Mouse (Mus musculus) neural tube, embryonic 14.5 days (tissue): Measurements from ENCODE around the gene Dnajb13. TPM values are rescaled to one million over a fixed set of nuclear protein-coding genes. Genes with fewer than 3 reads are reported as not detected.

Experiments used
- ATAC-seq: fragments of 200-750 bp; cut with Nextera tagmentation; 2 replicates; pipeline ENCODE4 v1.8.0; 2017; ENCODE audit warnings: low read depth, mild to moderate bottlenecking, moderate TSS enrichment, moderate library complexity
- H3K27ac ChIP-seq: fragments of 300-500 bp; sonication (generic); 2 replicates; pipeline ENCODE4 v1.5.1; 2014; ENCODE audit warnings: low read depth, mild to moderate bottlenecking, control low read depth, low read length, moderate library complexity, mixed read lengths
- H3K27me3 ChIP-seq: fragments of 300-500 bp; sonication (generic); 2 replicates; pipeline ENCODE4 v1.6.1; 2014; ENCODE audit warnings: low read length; ENCODE audit not compliant: control insufficient read depth, insufficient read depth
- H3K36me3 ChIP-seq: fragments of 300-500 bp; sonication (generic); 2 replicates; pipeline ENCODE4 v1.6.1; 2014; ENCODE audit warnings: low read length, mixed read lengths; ENCODE audit not compliant: control insufficient read depth, insufficient read depth
- H3K4me1 ChIP-seq: fragments of 300-500 bp; sonication (generic); 2 replicates; pipeline ENCODE4 v1.6.1; 2014; ENCODE audit warnings: low read length; ENCODE audit not compliant: control insufficient read depth, insufficient read depth
- H3K4me2 ChIP-seq: fragments of 300-500 bp; sonication (generic); 2 replicates; pipeline ENCODE4 v1.6.1; 2014; ENCODE audit warnings: mild to moderate bottlenecking, low read depth, low read length, control low read depth
- H3K4me3 ChIP-seq: fragments of 300-500 bp; sonication (generic); 2 replicates; pipeline ENCODE4 v1.5.1; 2014; ENCODE audit warnings: low read depth, low read length, control low read depth, mixed read lengths
- H3K9ac ChIP-seq: fragments of 300-500 bp; sonication (generic); replicated peaks from 2 replicates; pipeline ENCODE4 v1.6.1; 2014; ENCODE audit warnings: low read depth, mild to moderate bottlenecking, control low read depth, low read length, mixed read lengths
- H3K9me3 ChIP-seq: fragments of 300-500 bp; sonication (generic); 2 replicates; pipeline ENCODE4 v1.6.1; 2016; ENCODE audit warnings: low read length; ENCODE audit not compliant: control insufficient read depth
- WGBS: fragments of 180-500 bp; shearing (Covaris S2); extraction: QIAGEN DNeasy Blood & Tissue Kit; methylation state at CpG from one replicate; pipeline ENCODE4 v1.1.7; 2014; 5-methylcytosine and 5-hydroxymethylcytosine counted together
- polyA plus RNA-seq: library from polyadenylated mRNA; unstranded; fragments of >200 nt; fragmentation: Nextera tagmentation; extraction: Ambion mirVana; gene quantifications from 2 replicates; pipeline ENCODE4 v1.2.1, GENCODE M21; 2014

Gene Dnajb13
- polyA plus RNA-seq, 1 experiment from 2014 or later, result 4.2 TPM

DNA sequence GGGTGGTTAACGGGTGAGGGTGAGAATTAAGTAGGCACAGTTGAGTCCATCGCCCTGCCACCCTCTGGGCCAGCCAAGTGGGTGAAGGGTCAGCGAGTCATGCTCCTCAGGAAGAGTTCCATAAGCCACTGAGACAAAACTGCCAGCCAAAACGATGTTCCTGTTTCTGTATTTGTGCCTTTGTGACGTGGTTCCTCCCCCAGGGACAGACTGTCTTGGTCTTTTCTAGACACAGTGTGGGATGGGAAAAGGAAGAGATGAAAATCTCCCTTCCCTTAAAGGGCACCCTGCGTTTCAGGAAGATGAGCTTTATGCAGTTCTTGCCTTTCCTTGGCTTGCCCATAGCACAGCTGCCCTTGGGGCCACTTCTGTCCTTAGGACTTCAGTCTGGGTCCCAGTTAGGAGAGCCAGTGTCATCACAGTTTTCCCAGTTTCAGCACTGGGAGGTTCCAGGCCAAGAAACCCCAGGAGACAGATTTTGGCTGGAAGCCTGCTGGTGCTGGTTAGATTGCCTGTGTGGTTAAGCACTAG, 53.1 kb downstream of the Dnajb13 start:
- ATAC-seq, result no peak
- Histone ChIP-seq H3K9ac (no peak overlapping the region), H3K9me3 (no peaks in the 10 kb centered on the region), H3K4me1 (no peaks in the 10 kb centered on the region), H3K36me3 (peaks cover 21% of the 10 kb centered on the region), H3K27me3 (no peaks in the 10 kb centered on the region), H3K27ac (no peak overlapping the region), H3K4me2 (no peak overlapping the region), H3K4me3 (no peak overlapping the region)
- 85% methylated on average over 6 of the region's 6 CpGs for WGBS

DNA sequence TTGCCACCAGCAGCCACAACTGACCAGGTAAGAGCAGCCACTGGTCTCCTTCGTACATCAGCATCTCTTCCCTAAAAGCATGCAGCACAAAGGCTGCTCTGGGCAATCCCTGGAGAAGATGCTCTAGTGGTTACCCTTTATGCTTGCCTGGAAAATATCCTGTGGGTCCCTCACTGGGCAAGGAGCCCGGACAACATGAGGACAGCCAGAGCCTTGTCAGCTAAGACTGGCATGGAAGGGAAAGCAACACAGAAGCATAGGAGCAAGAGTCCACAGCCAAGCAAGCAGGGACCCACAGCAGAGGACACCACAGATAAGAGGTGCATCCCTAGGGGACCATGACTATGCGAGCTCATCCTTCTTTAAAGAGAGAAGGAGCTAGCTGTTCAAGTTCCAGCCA, 54.9 kb downstream of the Dnajb13 start:
- H3K4me2 ChIP-seq, result no peak overlapping the region
- H3K9me3 ChIP-seq, result no peaks in the 10 kb centered on the region
- H3K27ac ChIP-seq, result no peak overlapping the region
- no peaks in the 10 kb centered on the region for H3K27me3 ChIP-seq
- no peak overlapping the region for H3K9ac ChIP-seq
- H3K4me3 ChIP-seq, result no peak overlapping the region
- no peaks in the 10 kb centered on the region for H3K4me1 ChIP-seq
- ATAC-seq, result no peak
- peaks cover 35% of the 10 kb centered on the region for H3K36me3 ChIP-seq
- WGBS, result 94% methylated on average over 3 of the region's 3 CpGs

DNA sequence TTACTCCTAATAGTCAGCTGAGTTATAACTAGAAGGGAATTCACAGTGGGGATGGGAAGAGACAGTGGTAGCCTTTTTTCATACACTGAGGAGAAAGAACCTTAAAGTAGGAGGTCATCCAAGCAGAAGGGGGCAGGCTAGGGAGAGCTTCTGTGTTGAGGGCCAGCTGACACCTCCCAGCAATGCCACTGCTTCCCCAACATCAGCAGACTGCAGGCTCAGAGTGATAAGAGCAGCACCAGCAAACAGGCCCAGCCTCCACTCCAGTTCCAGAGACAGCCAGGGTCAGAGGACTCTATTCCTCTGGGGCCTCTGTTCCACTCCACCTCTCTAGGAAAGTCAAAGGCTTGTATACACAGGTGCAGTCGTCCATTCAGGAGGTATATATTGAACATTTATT, 56.6 kb downstream of the Dnajb13 start:
- Histone ChIP-seq H3K9me3 (no peaks in the 10 kb centered on the region), H3K27me3 (no peaks in the 10 kb centered on the region), H3K36me3 (peaks cover 52% of the 10 kb centered on the region), H3K27ac (no peak overlapping the region), H3K4me3 (no peak overlapping the region), H3K4me2 (no peak overlapping the region), H3K4me1 (no peaks in the 10 kb centered on the region), H3K9ac (no peak overlapping the region)
- no peak for ATAC-seq
- 87% methylated on average over 1 of the region's 1 CpGs for WGBS

Other genes starting within 250 kb of the Dnajb13 start
- gene P4ha3, start 229.4 kb downstream of the Dnajb13 start, polyA plus RNA-seq, result 15.8 and 16.2 TPM in 2 replicates
- 22.9 and 23.0 TPM in 2 replicates for gene C2cd3, start 142.7 kb downstream of the Dnajb13 start, polyA plus RNA-seq
- 155 and 163 TPM in 2 replicates for gene Ppme1, start 142.7 kb downstream of the Dnajb13 start, polyA plus RNA-seq
- not detected in 2 replicates for gene Ucp3, start 42.0 kb downstream of the Dnajb13 start, polyA plus RNA-seq
- gene Ucp2, start 21.6 kb downstream of the Dnajb13 start, polyA plus RNA-seq, result 47.8 and 58.3 TPM in 2 replicates
- 15.2 and 18.1 TPM in 2 replicates for gene Coa4, start 22.1 kb upstream of the Dnajb13 start, polyA plus RNA-seq
- 324 and 339 TPM in 2 replicates for gene Rab6a, start 92.5 kb upstream of the Dnajb13 start, polyA plus RNA-seq
- 87.5 and 88.7 TPM in 2 replicates for gene Mrpl48, start 93.3 kb upstream of the Dnajb13 start, polyA plus RNA-seq
- gene Plekhb1, start 147.5 kb upstream of the Dnajb13 start, polyA plus RNA-seq, result 21.7 and 26.3 TPM in 2 replicates
- 124 and 187 TPM in 2 replicates for gene Fam168a, start 191.7 kb upstream of the Dnajb13 start, polyA plus RNA-seq